Mouse (Mus musculus): ENCODE results near the gene Prss58.
A peak's percentile ranks its signal among the peaks of the same experiment; 100 is the strongest.

Gene Prss58

DNA sequence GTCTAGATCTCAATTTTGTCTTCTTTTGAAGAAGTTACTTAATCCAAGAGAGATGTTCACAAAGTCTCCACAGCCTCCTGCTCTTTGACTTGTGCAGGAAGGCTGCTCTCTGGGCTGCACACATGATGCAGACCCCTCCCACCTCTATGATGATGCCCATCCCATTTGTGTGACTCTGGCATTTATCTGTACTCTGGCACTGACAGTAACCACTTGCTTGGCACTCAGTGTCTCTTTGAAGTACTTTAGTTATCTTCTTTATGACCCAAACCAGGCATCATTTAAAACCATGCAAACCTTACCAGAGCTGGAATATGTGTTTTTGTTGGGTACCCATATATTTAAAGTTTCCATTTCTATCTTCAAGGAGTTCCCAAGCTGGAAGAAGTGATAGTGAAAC lies at the start of gene Prss58:
Gene Prss58, minus strand, starts transcription at position 101 of the 400 bp plus-strand sequence.
- no peak for DNase-seq (ENCODE audit: low read depth)

DNA sequence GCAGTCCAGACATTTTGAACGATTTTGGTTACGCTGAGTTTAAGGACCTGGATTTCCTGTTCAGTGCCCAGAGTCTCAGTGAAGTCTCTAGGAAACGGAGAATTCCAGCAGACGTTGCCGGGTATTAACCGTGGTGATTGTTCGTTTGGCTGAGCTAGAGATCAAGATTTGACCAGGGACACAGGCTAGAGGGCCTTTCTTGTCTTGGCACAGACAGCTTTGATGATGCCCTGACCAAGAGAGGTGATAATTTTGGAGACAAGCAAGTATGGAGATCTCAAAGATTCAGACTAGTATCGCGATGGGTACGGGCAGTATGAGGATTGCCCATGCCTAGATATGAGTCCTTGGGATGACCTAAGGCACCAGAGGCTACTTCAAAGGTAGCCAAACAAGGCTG lies 40.3 kb upstream of the Prss58 start, which contains the start of gene 1700074P13Rik:
Gene 1700074P13Rik, minus strand, starts transcription at position 101 of the 400 bp plus-strand sequence.
- no peak for DNase-seq (ENCODE audit: low read depth)

DNA sequence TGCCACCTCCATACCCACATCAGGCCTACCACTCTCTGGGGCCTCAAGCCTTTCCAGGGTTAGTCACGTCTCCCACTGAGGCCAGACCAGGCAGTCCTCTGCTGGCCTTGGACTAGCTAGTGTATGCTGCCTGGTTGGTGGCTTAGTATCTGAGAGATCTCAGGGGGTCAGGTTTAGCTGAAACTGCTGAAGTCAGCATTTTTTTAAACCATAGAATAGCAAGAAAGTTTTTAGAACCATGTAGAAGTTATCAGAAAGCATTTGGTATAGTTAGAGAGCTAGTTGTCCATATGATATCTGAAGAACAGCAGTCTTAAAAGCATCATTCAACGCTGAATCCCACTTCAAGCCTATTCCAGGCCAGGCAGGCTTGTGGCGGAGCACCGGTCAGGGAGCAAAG lies 19.8 kb upstream of the Prss58 start:
- no peak for DNase-seq (ENCODE audit: low read depth)

DNA sequence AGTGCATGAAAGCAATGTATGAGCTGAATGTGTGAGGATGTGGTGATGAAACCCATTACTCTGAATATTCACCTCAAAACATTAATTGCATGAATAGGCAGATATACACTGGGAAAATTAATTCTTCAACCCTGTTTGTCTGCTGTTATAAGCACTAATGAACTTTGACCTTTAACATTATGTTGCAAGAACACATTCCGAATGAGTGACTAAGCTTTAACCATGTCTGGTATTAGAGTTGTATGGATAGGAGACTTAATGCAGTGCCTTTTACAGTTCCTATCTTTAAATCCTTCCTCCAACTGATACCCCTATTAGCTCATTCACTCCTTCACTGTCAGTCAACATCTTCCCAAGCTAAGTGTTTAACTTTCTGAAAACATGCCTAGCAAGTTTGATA lies 5.5 kb downstream of the Prss58 start:
- no peak for DNase-seq (ENCODE audit: low read depth)

DNA sequence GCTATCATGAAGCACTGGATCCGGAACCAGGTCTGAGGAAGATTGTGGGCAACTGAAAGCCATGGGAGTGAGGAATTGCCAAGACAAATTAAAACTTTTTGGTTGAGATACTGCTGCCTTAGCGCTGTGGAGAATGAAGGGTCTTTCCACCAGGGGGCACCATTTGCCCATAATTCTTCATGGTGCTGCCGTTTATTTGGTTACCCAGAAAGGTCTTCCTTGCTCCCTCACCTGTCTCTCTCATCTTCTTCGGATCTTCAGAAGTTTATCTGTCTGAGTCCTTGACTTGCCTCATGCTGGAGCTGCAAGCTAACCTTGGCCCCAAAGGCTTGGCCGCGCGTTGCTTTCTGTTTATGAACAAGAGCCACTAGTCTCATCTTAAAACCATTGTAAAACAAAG lies 6.6 kb downstream of the Prss58 start:
- DNase-seq (ENCODE audit: low read depth): peak; percentile 76

DNA sequence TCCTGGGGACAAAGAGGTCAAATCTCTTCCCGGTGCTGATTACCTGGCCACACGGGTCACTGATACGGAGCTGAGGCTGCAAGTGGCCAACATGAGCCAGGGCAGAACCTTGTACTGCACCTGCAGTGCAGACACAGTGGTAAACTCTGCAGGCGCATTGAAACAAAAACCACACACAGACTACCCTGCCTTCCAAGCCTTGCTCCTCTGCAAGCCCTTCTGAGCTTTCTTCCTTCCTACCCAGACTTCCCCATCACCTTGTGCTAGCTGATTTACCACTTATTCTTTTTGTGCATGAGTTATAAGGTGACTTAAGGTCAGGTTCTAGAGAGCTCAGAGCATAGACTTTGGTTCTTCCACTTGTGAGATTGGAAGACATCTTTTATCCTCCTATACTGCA lies 8.4 kb downstream of the Prss58 start:
- no peak for DNase-seq (ENCODE audit: low read depth)

DNA sequence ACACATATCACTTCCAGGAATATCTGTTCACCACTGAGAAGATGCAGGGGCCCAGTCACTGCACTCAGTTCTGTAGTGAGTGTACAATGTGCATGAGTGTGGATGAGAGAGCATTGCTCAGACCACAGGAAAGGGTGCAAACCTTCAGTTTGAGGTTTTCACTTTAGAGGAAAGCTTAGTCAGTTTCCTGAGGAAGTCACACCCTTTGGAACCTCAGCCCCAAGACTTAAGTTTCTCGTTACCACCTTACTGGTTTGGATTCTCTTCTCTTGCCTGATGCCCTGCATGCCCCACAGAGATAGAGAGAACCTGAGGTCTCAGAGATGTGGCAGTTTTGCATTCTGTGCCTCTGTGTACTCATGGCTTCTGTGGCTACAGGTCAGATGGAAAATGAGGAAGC lies 9.2 kb downstream of the Prss58 start:
- peak; percentile 59 for DNase-seq (ENCODE audit: low read depth)

DNA sequence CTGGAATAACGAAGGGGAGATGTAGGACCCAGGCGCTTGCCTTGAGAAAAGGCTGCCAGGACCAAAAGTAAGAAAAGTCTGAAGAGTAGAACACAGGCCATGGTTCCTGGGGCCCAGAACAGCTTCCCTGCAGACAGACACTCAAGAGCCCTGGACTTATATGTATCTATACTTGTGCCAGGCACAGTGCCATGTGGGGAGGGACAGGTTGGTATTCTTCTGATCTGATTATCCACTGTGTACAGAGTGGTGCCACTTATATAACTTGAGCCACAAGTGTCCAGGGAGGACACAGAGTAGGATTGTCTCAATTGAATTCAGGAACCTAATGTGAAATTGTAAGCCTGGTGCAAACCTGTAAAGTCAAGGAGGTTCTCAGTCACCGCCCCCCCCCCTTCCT lies 12.8 kb downstream of the Prss58 start, which contains the start of gene Moxd2:
Gene Moxd2, minus strand, starts transcription at position 101 of the 400 bp plus-strand sequence.
- no peak for DNase-seq (ENCODE audit: low read depth)

DNA sequence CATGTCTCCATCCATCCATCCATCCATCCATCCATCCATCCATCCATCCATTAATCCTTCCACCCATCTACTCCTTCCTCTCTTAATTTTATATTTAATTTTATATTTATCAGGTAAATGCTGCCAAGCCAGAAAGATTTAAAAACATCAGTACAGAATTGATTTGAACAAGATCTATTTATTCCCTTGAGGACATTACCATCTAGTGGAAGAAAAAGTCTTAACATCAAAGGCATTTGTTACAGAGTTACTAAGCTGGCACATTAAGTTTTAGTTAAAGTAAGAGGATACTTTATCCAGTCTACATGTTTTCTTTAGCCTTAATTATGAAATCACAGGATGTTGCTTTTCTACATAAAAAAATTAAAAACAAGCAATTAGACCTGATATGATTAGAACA lies 54.9 kb downstream of the Prss58 start:
- no peak for DNase-seq (ENCODE audit: low read depth)

Measured in c-Kit-positive CD71-negative TER-119-negative erythroid progenitor cells, embryonic 14.5 days (primary cell).